Mouse (Mus musculus) adrenal gland, postnatal 4 days (tissue): ENCODE measurements around the gene Ankrd33b. TPM values are rescaled to one million over a fixed set of nuclear protein-coding genes. Genes with fewer than 3 reads are reported as not detected.

Experiments
- DNase-seq, 2 experiments: peaks; one replicate each; pipeline ENCODE4 v3.0.0; 2021 to 2022; ENCODE audit warnings: low spot score in 2 of 2, mixed read lengths in 2 of 2
- total RNA-seq, 2 experiments: library from RNA; stranded (reverse); gene quantifications; 2 replicates each; pipeline ENCODE4 v1.2.3; 2021

Gene Ankrd33b
- total RNA-seq, 2 experiments from 2014 or later: 2.1 to 5.5 TPM

DNA sequence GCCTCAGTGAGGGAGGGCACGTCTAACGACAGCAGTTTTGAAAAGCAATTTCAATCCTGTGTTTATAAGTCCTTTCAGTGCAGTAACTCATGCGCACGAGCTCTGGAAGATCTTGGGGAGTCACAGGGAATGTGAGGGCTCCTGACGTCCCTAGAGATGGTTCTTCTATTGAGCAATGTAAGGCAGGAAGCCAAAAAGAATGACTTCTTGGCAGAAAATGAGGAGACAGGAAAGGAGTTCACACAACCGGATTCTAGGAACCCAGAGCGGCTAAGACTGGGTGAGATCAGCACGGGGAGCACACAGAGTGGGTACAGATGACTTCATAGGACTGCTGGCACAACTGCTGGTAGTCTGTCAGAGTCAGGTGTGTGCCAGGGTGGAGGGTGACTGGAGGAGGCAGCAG lies 25.0 kb downstream of the Ankrd33b start:
- no peak for DNase-seq

GRCm38 (mm10) chr15:31342001-31342400 lies 25.5 kb downstream of the Ankrd33b start:
- no peak for DNase-seq

DNA sequence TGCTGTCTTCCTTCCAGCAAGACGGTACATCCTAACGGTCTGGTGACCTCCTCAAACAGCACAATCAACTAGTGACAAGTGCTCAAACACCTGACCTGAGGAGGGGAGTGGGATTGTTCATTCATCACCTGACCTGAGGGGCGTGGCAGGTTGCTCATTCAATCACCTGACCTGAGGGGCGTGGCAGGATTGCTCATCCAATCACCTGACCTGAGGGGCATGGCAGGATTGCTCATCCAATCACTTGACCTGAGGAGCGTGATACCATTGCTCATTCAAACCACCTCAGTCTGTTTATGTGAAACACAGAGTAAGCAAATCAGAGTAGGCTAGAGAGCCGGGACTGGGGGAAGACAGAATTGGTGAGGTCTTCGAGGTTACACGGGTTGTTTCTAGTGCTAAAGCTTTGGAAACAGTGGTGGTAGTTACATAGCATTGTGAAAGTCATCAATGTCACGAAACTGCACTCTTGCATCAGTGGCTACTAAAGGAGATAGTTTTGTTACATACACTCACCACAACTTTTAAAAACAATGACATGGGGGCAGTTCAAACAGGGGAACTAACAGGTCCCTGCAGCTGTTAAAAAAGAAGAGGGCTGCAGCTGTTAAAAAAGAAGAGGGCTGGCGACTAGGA lies 28.8 kb downstream of the Ankrd33b start:
- no peak for DNase-seq

- DNase-seq: no peak
Measured at GRCm38 (mm10) chr15:31337983-31338382, 29.5 kb downstream of the Ankrd33b start.

GRCm38 (mm10) chr15:31337192-31337741 lies 30.3 kb downstream of the Ankrd33b start:
- no peak for DNase-seq

- no peak for DNase-seq
Measured at GRCm38 (mm10) chr15:31336685-31337084, 30.8 kb downstream of the Ankrd33b start.

DNA sequence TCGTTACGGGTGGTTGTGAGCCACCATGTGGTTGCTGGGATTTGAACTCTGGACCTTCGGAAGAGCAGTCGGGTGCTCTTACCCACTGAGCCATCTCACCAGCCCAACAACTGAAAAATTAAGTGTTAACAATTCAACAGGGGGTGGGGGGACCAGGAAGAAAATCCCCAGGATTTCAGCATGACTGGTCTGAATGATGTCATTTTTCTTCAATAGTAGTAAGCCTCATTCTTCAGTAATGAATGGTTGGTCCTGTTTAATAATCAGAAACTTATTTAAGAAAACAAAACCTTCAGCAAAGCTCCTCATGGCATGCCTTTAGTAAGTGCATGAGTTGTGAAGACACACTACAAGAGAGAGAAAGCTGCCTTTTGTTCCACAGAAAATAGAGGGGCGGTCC lies 32.7 kb downstream of the Ankrd33b start:
- no peak for DNase-seq

DNA sequence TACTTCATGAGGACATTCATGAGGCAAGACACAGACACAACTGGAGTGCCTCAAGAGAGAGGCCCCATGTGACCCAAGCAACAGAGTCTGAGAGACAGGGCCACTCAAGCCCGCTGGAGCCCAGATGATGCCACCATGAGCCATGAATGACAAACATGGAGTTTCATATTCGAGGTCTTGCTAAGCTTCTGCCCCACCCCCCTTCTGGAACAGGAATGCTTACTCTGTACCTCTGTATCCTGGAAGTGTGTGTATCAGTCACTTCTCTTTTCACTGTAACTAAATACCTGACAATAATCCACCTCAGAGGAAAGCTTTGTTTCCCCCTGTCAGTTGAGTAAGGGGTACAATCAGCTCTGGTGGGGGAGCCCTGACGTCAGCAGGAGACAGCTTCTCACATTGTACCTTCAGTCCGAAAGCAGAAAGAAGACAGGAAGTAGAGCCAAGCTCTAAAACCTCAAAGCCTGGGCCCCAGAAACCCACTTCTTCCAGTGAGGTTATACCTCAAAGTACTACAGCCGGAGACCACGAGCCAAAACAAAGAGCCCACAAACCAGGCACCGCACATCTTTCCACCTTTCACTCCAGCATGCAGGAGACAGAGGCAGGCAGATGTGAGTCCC lies 34.9 kb downstream of the Ankrd33b start:
- no peak for DNase-seq

DNA sequence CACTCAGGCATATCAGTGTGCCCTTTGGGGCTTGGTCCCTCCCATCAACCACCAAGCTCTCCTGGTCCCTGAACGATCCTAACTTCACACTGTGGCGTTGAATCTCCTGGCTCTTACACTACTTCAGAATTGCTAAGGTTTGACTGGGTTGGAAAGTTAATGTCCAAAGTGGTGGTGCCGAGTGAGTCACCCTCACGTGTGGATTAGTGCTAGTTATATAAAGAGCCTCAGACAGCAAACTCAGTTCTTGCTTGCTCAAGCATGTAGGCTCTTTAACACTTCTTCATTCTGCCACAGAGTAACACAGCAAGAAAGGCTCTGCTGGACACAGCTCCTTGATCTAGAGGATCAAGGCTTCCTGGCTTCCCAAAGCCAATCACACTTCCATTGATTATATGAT lies 35.8 kb downstream of the Ankrd33b start:
- no peak for DNase-seq

DNA sequence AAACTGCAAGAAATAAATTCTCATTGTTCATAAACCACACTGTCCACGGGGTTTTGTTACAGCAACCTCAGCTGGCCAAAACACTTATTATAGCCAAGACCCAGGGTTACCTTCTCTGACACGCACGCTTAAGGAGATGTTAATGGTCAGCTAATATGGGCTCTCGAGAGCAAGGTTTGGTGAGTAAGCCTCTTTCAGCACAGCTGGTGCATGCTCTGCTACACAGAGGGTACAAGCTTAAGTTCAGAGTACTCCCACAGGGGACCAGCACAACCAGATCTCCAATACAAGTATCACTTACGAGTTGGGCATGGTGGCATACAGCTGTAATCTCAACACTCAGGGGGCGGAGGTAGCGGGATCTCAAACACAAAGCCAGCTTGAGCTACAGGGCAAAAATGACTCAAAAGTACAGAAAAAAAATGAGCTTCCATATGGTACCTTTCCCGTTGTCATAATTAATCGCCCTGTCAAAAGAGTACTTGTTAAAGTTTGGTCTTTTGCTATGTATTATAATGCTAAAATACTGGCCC lies 39.4 kb downstream of the Ankrd33b start:
- no peak for DNase-seq

DNA sequence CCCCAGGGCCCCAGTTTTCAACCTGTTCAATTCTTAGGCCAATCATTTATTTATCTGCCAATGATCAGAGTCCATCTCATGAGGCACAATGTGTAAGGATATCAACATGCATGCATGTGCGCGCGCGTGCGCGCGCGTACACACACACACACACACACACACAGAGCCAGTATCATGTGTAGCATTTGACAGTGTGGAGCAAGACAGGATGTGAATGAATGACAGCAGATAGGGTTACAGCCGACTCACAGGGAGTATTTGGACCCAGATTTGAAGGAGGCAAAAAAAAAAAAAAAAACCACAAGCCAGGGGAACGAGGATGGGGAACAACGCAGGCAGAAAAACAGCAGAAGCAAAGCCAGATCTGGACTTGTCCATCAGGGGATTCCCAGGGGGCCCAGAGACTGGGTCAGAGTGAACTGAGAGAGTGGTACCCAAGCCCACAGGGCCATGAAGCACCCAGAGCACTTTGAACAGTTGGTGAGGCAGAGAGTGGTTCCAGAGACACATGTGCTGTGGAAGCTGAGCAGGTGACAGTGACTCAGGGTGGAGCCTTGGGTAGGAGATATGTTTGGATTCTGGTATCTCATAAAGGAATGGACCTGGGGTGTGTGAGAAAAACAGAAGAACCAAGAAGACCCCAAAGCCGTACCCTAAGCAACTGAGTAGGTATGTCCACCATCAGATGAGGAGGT lies 41.7 kb downstream of the Ankrd33b start:
- no peak for DNase-seq

DNA sequence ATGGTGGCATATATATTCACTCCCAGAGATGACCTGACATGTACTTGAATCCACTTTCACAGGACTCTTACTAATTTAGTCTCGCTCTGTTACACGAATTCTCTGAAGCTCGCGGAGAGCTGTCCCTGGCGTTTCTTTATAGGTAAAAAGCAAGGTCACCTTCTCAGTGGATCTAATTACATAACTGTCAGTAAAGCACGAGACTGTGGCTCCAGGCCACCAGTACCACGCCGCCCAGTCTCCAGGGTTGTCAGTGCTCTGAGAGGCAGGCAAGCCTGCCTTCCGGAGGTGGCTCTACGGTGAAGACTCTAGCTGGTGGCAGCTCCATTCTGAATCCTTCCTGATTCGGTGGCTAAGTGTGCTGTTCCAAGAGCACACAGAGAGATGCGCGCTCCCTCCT lies 43.0 kb downstream of the Ankrd33b start:
- DNase-seq: no peak

DNA sequence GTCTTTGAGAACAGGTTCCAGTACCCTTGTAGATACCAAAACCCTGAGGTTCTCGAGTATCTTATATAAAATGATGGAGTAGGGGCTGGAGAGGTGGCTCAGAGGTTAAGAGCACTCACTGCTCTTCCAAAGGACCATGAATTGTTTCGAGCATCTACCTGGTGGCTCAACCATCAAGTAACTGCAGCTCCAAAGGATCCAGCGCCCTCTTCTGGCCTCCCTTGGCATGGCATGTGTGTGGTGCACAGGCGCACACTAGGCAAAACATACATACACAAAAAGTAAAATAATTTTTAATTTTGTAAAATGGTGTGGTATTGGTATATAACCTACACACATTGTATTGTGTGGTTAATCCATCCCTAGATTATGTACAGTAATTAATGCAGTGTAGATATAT lies 43.8 kb downstream of the Ankrd33b start:
- no peak for DNase-seq

DNA sequence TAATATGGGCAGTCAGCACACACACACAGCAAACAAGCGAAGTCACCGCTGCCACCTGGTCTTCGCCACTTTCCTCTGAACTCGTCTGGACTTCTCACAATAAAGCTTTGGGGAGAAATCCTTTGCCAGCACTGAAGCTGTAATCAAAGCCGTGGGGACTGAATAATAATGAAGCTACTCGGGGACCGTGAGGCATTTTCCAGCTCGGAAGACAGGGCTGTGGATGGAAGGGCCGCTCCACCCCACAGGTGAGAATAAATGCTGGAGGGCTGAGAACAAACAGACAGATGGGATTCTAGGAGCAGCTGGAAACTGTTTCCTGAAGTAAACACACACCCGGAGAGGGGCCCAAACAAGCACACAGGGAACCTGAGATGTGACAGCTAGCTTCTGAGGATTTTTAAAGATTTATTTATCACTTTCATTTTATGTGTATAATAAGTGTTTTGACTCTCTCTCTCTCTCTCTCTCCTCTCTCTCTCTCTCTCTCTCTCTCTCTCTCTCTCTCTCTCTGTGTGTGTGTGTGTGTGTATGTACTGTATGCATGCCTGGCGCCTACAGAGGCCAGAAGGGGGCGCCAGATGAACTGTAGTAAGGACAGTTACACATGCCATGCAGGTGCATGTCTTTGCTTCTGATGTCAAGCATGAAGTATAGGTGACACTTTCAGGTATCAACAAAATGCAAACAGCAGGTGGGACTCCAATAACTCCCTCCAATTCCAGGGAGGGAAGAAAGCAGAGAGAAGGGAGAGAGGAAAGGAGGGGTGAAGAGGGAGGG lies 46.7 kb downstream of the Ankrd33b start:
- no peak for DNase-seq

- DNase-seq: no peak
Measured at GRCm38 (mm10) chr15:31319046-31319445, 48.5 kb downstream of the Ankrd33b start.

DNA sequence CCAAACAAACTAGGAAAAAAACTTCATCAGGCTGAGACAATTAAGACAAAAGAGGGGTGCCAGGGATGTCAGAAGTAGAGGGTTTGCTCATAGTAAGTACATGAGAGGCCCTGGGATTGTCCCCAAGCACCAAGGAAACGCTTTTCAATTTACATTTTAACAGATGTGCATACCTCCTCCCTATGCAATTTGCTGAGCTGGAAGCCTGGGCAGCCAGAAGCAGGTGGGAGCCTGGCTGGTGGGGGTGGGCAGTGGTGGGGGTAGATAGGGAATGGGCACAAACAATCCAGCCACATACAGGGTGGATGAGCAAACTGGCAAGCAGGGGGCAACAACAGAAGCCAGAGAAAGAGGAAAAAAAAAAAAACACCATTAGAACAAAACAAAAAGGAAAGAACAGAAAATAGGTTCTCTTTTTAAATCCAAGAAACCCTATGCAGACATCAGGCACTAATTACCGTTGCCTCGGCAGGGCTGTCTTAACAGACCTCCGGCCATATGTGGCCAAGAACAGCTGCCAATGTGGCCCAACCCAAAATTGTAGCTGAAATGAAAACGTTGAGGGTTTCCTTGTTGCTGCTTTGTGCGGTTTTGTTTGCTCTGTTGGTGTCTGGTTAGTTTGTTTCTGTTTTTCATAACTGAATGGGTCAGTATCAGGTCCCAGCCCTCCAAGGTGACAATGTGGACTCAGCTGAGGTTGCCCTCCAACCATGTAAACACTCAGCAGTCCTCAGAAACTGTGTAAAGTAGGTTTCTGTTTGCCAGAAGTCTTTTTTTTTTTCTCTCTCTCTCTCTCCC lies 49.2 kb downstream of the Ankrd33b start:
- no peak for DNase-seq

- no peak for DNase-seq
Measured at GRCm38 (mm10) chr15:31317056-31317805, 50.3 kb downstream of the Ankrd33b start.

DNA sequence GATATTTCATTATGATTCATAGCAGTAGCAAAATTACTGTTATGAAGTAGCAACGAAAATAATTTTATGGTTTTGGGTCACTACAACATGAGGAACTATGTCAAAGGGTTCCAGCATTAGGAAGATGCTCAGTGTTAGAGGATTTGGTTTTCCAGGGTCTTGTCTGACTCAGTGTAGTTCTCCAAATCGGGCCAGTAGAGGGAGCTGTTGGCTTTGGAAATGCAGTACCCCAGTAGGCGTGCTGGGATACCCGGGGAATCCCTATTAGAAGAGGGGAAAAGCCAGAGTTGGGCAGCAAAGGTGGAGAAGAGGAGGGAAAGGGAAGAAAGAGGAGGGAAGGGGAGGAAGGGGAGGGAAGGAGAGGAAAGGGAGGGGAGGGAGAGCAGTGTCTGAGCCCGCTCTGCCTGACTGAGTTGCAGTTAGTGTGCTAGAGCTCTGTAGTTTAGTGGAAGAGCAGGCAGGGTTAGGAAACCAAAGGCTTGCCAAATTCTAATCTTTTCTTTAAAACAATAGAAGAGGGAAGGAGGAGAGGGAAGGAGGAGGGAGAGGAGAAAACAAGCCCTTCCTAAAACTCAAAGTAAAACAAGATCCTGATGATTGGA lies 51.8 kb downstream of the Ankrd33b start:
- peak; percentile 33 to 72 for DNase-seq

- no peak for DNase-seq
Measured at GRCm38 (mm10) chr15:31312001-31312400, 55.5 kb downstream of the Ankrd33b start.
